Mouse (Mus musculus) embryonic facial prominence, embryonic 15.5 days (tissue): ENCODE data around the gene Slitrk1. TPM values are rescaled to one million over a fixed set of nuclear protein-coding genes. Genes with fewer than 3 reads are reported as not detected.

ENCODE experiments used
- ATAC-seq: fragments of 200-750 bp; cut with Nextera tagmentation; 2 replicates; pipeline ENCODE4 v1.8.0; 2017; ENCODE audit warnings: low read depth, moderate TSS enrichment; ENCODE audit not compliant: insufficient number of reproducible peaks, low FRiP score, low TSS enrichment
- H3K27ac ChIP-seq: fragments of 300-500 bp; sonication (generic); replicated peaks from 2 replicates; pipeline ENCODE4 v1.5.1; 2015; ENCODE audit warnings: mild to moderate bottlenecking, inconsistent platforms
- H3K27me3 ChIP-seq: fragments of 300-500 bp; sonication (generic); 2 replicates; pipeline ENCODE4 v1.6.1; 2015; ENCODE audit warnings: inconsistent platforms
- H3K36me3 ChIP-seq: fragments of 300-500 bp; sonication (generic); 2 replicates; pipeline ENCODE4 v1.6.1; 2015; ENCODE audit warnings: mild to moderate bottlenecking, inconsistent platforms
- H3K4me1 ChIP-seq: fragments of 300-500 bp; sonication (generic); 2 replicates; pipeline ENCODE4 v1.6.1; 2015; ENCODE audit warnings: inconsistent platforms
- H3K4me2 ChIP-seq: fragments of 300-500 bp; sonication (generic); replicated peaks from 2 replicates; pipeline ENCODE4 v1.6.1; 2015; ENCODE audit warnings: mild to moderate bottlenecking, inconsistent platforms
- H3K4me3 ChIP-seq: fragments of 300-500 bp; sonication (generic); replicated peaks from 2 replicates; pipeline ENCODE4 v1.5.1; 2015; ENCODE audit warnings: mild to moderate bottlenecking, inconsistent platforms
- H3K9ac ChIP-seq: fragments of 300-500 bp; sonication (generic); 2 replicates; pipeline ENCODE4 v1.6.1; 2015; ENCODE audit warnings: inconsistent platforms
- H3K9me3 ChIP-seq: fragments of 300-500 bp; sonication (generic); replicated peaks from 2 replicates; pipeline ENCODE4 v1.6.1; 2016; ENCODE audit warnings: inconsistent platforms
- WGBS: fragments of 180-500 bp; shearing (Covaris S2); methylation state at CpG from one replicate; pipeline ENCODE4 v1.1.7; 2015; 5-methylcytosine and 5-hydroxymethylcytosine counted together
- polyA plus RNA-seq: library from polyadenylated mRNA; unstranded; fragments of >200 nt; fragmentation: Nextera tagmentation; extraction: Ambion mirVana; gene quantifications from 2 replicates; pipeline ENCODE4 v1.2.1, GENCODE M21; 2015

Gene Slitrk1
- polyA plus RNA-seq, 1 experiment from 2014 or later: 1.4 TPM

GRCm38 (mm10) chr14:108867816-108868215 is 46.1 kb downstream of the Slitrk1 start:
- no peaks in the 10 kb centered on the region for H3K27me3 ChIP-seq
- no peak overlapping the region for H3K4me2 ChIP-seq
- no peak overlapping the region for H3K4me3 ChIP-seq
- H3K4me1 ChIP-seq: no peaks in the 10 kb centered on the region
- H3K27ac ChIP-seq: no peak overlapping the region
- no peak for ATAC-seq
- no peak overlapping the region for H3K9ac ChIP-seq
- no peaks in the 10 kb centered on the region for H3K9me3 ChIP-seq
- H3K36me3 ChIP-seq: no peaks in the 10 kb centered on the region

- Histone ChIP-seq H3K9me3 (no peaks in the 10 kb centered on the region), H3K27ac (no peak overlapping the region), H3K4me2 (no peak overlapping the region), H3K27me3 (no peaks in the 10 kb centered on the region), H3K9ac (no peak overlapping the region), H3K4me1 (no peaks in the 10 kb centered on the region), H3K36me3 (no peaks in the 10 kb centered on the region), H3K4me3 (no peak overlapping the region)
- ATAC-seq: no peak
These were observed 49.3 kb downstream of the Slitrk1 start for GRCm38 (mm10) chr14:108864631-108865030.

DNA sequence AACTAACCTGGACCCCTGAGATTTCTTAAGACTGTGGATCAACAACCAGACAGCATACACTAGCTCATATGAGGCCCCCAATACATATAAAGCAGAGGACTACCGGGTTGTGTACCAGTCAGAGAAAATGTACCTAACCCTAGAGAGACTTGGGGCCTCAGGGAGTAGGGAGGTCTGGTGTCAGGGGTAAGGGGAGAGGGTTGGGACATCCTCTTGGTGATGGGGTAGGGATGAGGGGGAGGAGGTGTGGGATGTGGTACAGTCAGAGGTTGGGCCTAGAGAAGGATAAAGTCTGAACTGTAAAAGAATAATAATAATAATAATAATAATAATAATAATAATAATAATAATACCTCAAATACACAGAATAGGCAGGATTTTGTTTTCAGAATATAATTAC is 54.6 kb downstream of the Slitrk1 start:
- 77% methylated on average over 1 of the region's 1 CpGs for WGBS
- ATAC-seq: no peak

More for the DNA sequence above, 54.6 kb downstream of the Slitrk1 start:
- no peak overlapping the region for H3K4me3 ChIP-seq
- H3K36me3 ChIP-seq: no peaks in the 10 kb centered on the region
- no peak overlapping the region for H3K27ac ChIP-seq
- H3K9ac ChIP-seq: no peak overlapping the region
- no peaks in the 10 kb centered on the region for H3K27me3 ChIP-seq
- no peaks in the 10 kb centered on the region for H3K4me1 ChIP-seq
- no peaks in the 10 kb centered on the region for H3K9me3 ChIP-seq
- H3K4me2 ChIP-seq: no peak overlapping the region
